Mouse (Mus musculus) skeletal muscle tissue, postnatal 0 days (tissue): ENCODE data around the gene 4933434E20Rik. TPM values are rescaled to one million over a fixed set of nuclear protein-coding genes. Genes with fewer than 3 reads are reported as not detected.

Experiments
- microRNA counts: library from miRNA; unstranded; fragments of <30 nt; microRNA quantifications from one replicate; lab custom pipeline; 2015
- microRNA-seq, 2 experiments: library from miRNA; unstranded; fragments of <30 nt; microRNA quantifications; one replicate each; pipeline ENCODE4; 2016
- polyA plus RNA-seq: library from polyadenylated mRNA; unstranded; fragments of >200 nt; fragmentation: Nextera tagmentation; extraction: Ambion mirVana; gene quantifications from 2 replicates; pipeline ENCODE4 v1.2.1, GENCODE M21; 2015

Gene 4933434E20Rik
- polyA plus RNA-seq = 144 and 154 TPM in 2 replicates

GRCm38 (mm10) chr3:90051441-90052350 lies at the start of gene 4933434E20Rik:
Gene 4933434E20Rik, plus strand, starts transcription at chr3:90051636.

GRCm38 (mm10) chr3:90052351-90053241 lies 1.2 kb downstream of the 4933434E20Rik start, which contains the start of gene Ubap2l:
Gene Ubap2l, minus strand, starts transcription at chr3:90052628.

GRCm38 (mm10) chr3:90072294-90072693 lies 20.9 kb downstream of the 4933434E20Rik start, which contains the start of gene Tpm3:
Gene Tpm3, plus strand, starts transcription at chr3:90072649.

GRCm38 (mm10) chr3:90103938-90104337 lies 52.5 kb downstream of the 4933434E20Rik start, which contains the start of gene Nup210l:
Gene Nup210l, plus strand, starts transcription at chr3:90104132.

MicroRNAs encoded within 50 kb of the gene (microRNA counts, 519-probe panel; counts per million panel counts)
- microRNA mmu-miR-190b (lab: Ali Mortazavi, UCI) = 3,208 counts per million, percentile 73 among the panel's probes with 10 or more counts

Small RNA genes lying within 50 kb of the gene (microRNA-seq; reads per million reads assigned to microRNA genes)
- 20.6 to 26.3 reads per million in 2 experiments for gene Mir190b
- 0.85 to 1.1 reads per million in 2 experiments for gene Mir7669

Other genes starting within 250 kb of the 4933434E20Rik start
- gene She, start 220.3 kb upstream of the 4933434E20Rik start, polyA plus RNA-seq = 2.6 and 3.3 TPM in 2 replicates
- 2.2 and 4.3 TPM in 2 replicates for gene Il6ra, start 138.4 kb upstream of the 4933434E20Rik start, polyA plus RNA-seq
- gene Atp8b2, start 88.1 kb upstream of the 4933434E20Rik start, polyA plus RNA-seq = 5.5 and 6.2 TPM in 2 replicates
- gene Hax1, start 52.9 kb upstream of the 4933434E20Rik start, polyA plus RNA-seq = 83.3 and 94.4 TPM in 2 replicates
- gene Ubap2l, start 992 bp downstream of the 4933434E20Rik start, polyA plus RNA-seq = 98.2 and 106 TPM in 2 replicates
- 617 and 733 TPM in 2 replicates for gene Tpm3, start 21.0 kb downstream of the 4933434E20Rik start, polyA plus RNA-seq
- gene Nup210l, start 52.5 kb downstream of the 4933434E20Rik start, polyA plus RNA-seq = 0.02 and 0.03 TPM in 2 replicates
- 894 and 1,257 TPM in 2 replicates for gene Rps27, start 162.0 kb downstream of the 4933434E20Rik start, polyA plus RNA-seq
- 22.1 and 24.7 TPM in 2 replicates for gene Rab13, start 162.1 kb downstream of the 4933434E20Rik start, polyA plus RNA-seq
- gene Jtb, start 180.0 kb downstream of the 4933434E20Rik start, polyA plus RNA-seq = 146 and 151 TPM in 2 replicates
- 1.3 and 1.5 TPM in 2 replicates for gene Creb3l4, start 191.9 kb downstream of the 4933434E20Rik start, polyA plus RNA-seq
- gene Slc39a1, start 196.5 kb downstream of the 4933434E20Rik start, polyA plus RNA-seq = 72.4 and 77.7 TPM in 2 replicates
- gene Crtc2, start 202.5 kb downstream of the 4933434E20Rik start, polyA plus RNA-seq = 10.5 and 10.7 TPM in 2 replicates
- 5.1 and 5.5 TPM in 2 replicates for gene Dennd4b, start 213.5 kb downstream of the 4933434E20Rik start, polyA plus RNA-seq
- 5.7 and 6.3 TPM in 2 replicates for gene Gatad2b, start 241.5 kb downstream of the 4933434E20Rik start, polyA plus RNA-seq